Mouse (Mus musculus): ENCODE measurements at regions not wholly inside any gene's neighbourhood (a gene's known extent, or its start where the extent isn't known, plus 50 kb on each side); places are given as distances from the start of the nearest gene placed in this dataset.

DNA sequence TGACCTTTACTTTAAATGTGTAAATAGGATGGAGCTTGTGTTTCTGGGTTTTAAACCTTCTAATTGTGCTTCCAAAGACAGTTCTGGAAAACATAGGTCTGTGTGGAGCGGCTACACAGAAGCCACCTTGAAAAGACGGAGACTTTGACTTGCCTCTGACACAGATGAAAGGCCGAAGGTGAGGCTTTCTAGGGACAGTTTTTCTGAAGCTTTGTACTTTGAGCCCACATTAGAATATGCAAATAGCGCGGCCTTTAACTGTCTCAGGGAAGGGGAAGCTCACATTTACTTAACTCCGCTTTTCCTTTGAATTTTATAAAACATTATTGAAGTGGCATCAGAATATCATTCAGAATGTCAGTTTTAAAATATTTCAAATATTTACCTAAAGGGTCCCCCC is 566.5 kb downstream of the Bnc2 start:
- TF ChIP-seq POLR2A (IDR thresholded peaks at IDR 0.05; ENCODE audit: extremely low read depth, insufficient read depth, low read length) (no peak), CTCF (IDR thresholded peaks at IDR 0.05; ENCODE audit: extremely low read depth, insufficient read depth, low read length) (no peak)

Data from cortical plate, adult 2 months (tissue).